22 mouse cellular contexts compared by ENCODE assay signal in the genomic region with DNA sequence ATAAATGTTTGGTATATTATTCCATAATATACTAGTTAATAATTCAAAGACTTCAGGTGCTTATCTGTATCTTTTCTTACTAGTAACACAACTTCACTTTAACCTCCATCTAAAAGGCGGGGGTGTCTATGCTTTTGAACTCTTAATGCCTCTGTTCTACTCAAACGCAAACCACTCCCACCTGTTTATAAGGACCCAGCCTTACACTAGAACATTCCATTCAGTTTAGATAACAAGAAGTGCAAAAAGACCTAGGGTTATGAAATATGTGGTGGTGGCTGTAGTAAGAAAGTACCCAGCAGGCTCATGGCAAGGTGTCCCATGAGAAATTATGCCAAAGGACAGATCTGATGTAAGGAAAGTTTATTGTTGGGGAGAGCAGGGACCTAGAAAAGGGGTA.
DNase-seq lines count a peak whose midpoint lies in the region; ATAC-seq and TF ChIP-seq lines count a peak whose summit lies in the region.
"Had no signal": no experiment of that assay in that cellular context is flagged by ENCODE, and none has a peak within 500 bp of the region (broad histone marks: within the 10 kb centered on the region; RNA-seq: fewer than 3 reads in every experiment).

No protein-coding gene starts in this region.

- no peaks in the 10 kb centered on the region for H3K9me3 ChIP-seq in lung, embryonic 15.5 days
- no peaks in the 10 kb centered on the region for H3K9me3 ChIP-seq in lung, postnatal 0 days (ENCODE audit: low read length)
- H3K9me3 ChIP-seq: embryonic facial prominence, embryonic 13.5 days; embryonic facial prominence, embryonic 15.5 days; forebrain, embryonic 10.5 days; forebrain, embryonic 12.5 days had no signal

- no peak for DNase-seq in lung, postnatal 10 days
- peak; percentile 85 for DNase-seq in lung, postnatal 0 days (ENCODE audit: low spot score)
- no peak for DNase-seq in lung, postnatal 4 days
- peak; percentile 20 for DNase-seq in lung, postnatal 36 days
- no peak for DNase-seq in gastrocnemius, adult 18-20 months (ENCODE audit: low spot score)
- DNase-seq: adrenal gland, adult 2 months; adrenal gland, postnatal 10 days; adrenal gland, postnatal 25 days; cerebellum, adult 11 months; cerebellum, adult 18-20 months; cerebellum, adult 8-10 months; cerebellum, adult 9-11 months; cerebellum, postnatal 14 days; cerebellum, postnatal 36 days; embryo, embryonic 11 days had no signal

- 50% methylated on average over 2 of the region's 2 CpGs for WGBS in lung, embryonic 15.5 days
- 43% methylated on average over 2 of the region's 2 CpGs for WGBS in lung, postnatal 0 days

- H3K9ac ChIP-seq in lung, embryonic 15.5 days: no peak overlapping the region
- no peak overlapping the region for H3K9ac ChIP-seq in lung, postnatal 0 days (replicated peaks; ENCODE audit: low read depth)
- H3K9ac ChIP-seq: embryonic facial prominence, embryonic 13.5 days; embryonic facial prominence, embryonic 15.5 days; forebrain, embryonic 12.5 days had no signal

- no peak for TF ChIP-seq CTCF in lung, postnatal 0 days (IDR thresholded peaks at IDR 0.05)

- no peak overlapping the region for H3K4me2 ChIP-seq in lung, embryonic 15.5 days
- H3K4me2 ChIP-seq in lung, postnatal 0 days (replicated peaks; ENCODE audit: low read depth, low read length): no peak overlapping the region
- H3K4me2 ChIP-seq: embryonic facial prominence, embryonic 13.5 days; embryonic facial prominence, embryonic 15.5 days; forebrain, embryonic 12.5 days had no signal

- no peak overlapping the region for H3K4me3 ChIP-seq in lung, embryonic 15.5 days
- no peak overlapping the region for H3K4me3 ChIP-seq in lung, postnatal 0 days (ENCODE audit: low read depth, low read length)
- H3K4me3 ChIP-seq: embryonic facial prominence, embryonic 13.5 days; embryonic facial prominence, embryonic 15.5 days; erythroblast, embryonic 14.5 days; forebrain, embryonic 10.5 days; forebrain, embryonic 12.5 days had no signal

- H3K4me1 ChIP-seq in lung, embryonic 15.5 days: no peaks in the 10 kb centered on the region
- H3K4me1 ChIP-seq in lung, postnatal 0 days (ENCODE audit: insufficient read depth, low read depth, low read length): no peaks in the 10 kb centered on the region
- H3K4me1 ChIP-seq: embryonic facial prominence, embryonic 13.5 days; embryonic facial prominence, embryonic 15.5 days; forebrain, embryonic 10.5 days; forebrain, embryonic 12.5 days had no signal

- no peaks in the 10 kb centered on the region for H3K36me3 ChIP-seq in lung, embryonic 15.5 days
- H3K36me3 ChIP-seq in lung, postnatal 0 days (ENCODE audit: insufficient read depth, low read length): no peaks in the 10 kb centered on the region
- H3K36me3 ChIP-seq: embryonic facial prominence, embryonic 13.5 days; embryonic facial prominence, embryonic 15.5 days; forebrain, embryonic 10.5 days; forebrain, embryonic 12.5 days had no signal

- TF ChIP-seq EP300 in lung, postnatal 0 days (IDR thresholded peaks at IDR 0.05): peak; percentile 97

- ATAC-seq in lung, embryonic 15.5 days (ENCODE audit: borderline replicate concordance, extremely low read depth, low FRiP score, low TSS enrichment): peak; percentile 55; the same call in 1 of the 2 replicates
- ATAC-seq in lung, postnatal 0 days: peak; percentile 97
- ATAC-seq: forebrain, embryonic 14.5 days had no signal

- H3K27ac ChIP-seq in lung, embryonic 15.5 days: no peak overlapping the region
- no peak overlapping the region for H3K27ac ChIP-seq in lung, postnatal 0 days (ENCODE audit: low read length)
- H3K27ac ChIP-seq: embryonic facial prominence, embryonic 13.5 days; embryonic facial prominence, embryonic 15.5 days; forebrain, embryonic 10.5 days; forebrain, embryonic 12.5 days had no signal

- no peaks in the 10 kb centered on the region for H3K27me3 ChIP-seq in lung, embryonic 15.5 days
- no peaks in the 10 kb centered on the region for H3K27me3 ChIP-seq in lung, postnatal 0 days (replicated peaks; ENCODE audit: insufficient read depth, low read length)
- H3K27me3 ChIP-seq: embryonic facial prominence, embryonic 13.5 days; embryonic facial prominence, embryonic 15.5 days; forebrain, embryonic 12.5 days had no signal

Comparison
In these comparisons a context has a peak if more than half of its experiments do, and no peak if none do; other contexts are left out.
1. DNase-seq: peak in lung, postnatal 0 days (single experiment) and lung, postnatal 36 days (single experiment); none in lung, postnatal 10 days (single experiment), lung, postnatal 4 days (0 of 2) and gastrocnemius, adult 18-20 months (single experiment).